20 mouse cellular contexts compared by ENCODE assay signal in genomic region chr5:111310185-111310584, GRCm38 (mm10). TPM values are rescaled to one million over a fixed set of nuclear protein-coding genes. Genes with fewer than 3 reads are reported as not detected.
DNase-seq lines count a peak whose midpoint lies in the region; ATAC-seq lines count a peak whose summit lies in the region.
"Had no signal": no experiment of that assay in that cellular context is flagged by ENCODE, and none has a peak within 500 bp of the region (broad histone marks: within the 10 kb centered on the region; RNA-seq: fewer than 3 reads in every experiment).

No protein-coding gene starts in this region.

- no peak overlapping the region for H3K4me2 ChIP-seq in kidney, embryonic 14.5 days (replicated peaks; ENCODE audit: low read depth, low read length)
- H3K4me2 ChIP-seq: midbrain, embryonic 11.5 days; neural tube, embryonic 13.5 days had no signal

- 64% methylated on average over 6 of the region's 6 CpGs for WGBS in kidney, embryonic 14.5 days

- no peaks in the 10 kb centered on the region for H3K36me3 ChIP-seq in kidney, embryonic 14.5 days (ENCODE audit: control insufficient read depth, insufficient read depth, low read length)
- H3K36me3 ChIP-seq: neural tube, embryonic 13.5 days had no signal

- no peak for ATAC-seq in kidney, embryonic 14.5 days (ENCODE audit: low FRiP score, low TSS enrichment)
- ATAC-seq: forebrain, embryonic 16.5 days; hindbrain, postnatal 0 days; liver, postnatal 0 days had no signal

- H3K4me3 ChIP-seq in kidney, embryonic 14.5 days (ENCODE audit: low read length): no peak overlapping the region
- H3K4me3 ChIP-seq: erythroblast, embryonic 14.5 days; neural tube, embryonic 13.5 days had no signal

- peaks cover 8% of the 10 kb centered on the region; the same call in 1 of the 2 replicates for H3K9me3 ChIP-seq in kidney, embryonic 14.5 days (ENCODE audit: control insufficient read depth, low read length)

- H3K9ac ChIP-seq in kidney, embryonic 14.5 days (ENCODE audit: low read depth, low read length): no peak overlapping the region
- H3K9ac ChIP-seq: liver, postnatal 0 days; neural tube, embryonic 13.5 days had no signal

- H3K27me3 ChIP-seq in kidney, embryonic 14.5 days (ENCODE audit: control insufficient read depth, insufficient read depth, low read length): no peaks in the 10 kb centered on the region
- H3K27me3 ChIP-seq: neural tube, embryonic 13.5 days had no signal

- H3K4me1 ChIP-seq in kidney, embryonic 14.5 days (ENCODE audit: control insufficient read depth, insufficient read depth, low read length): no peaks in the 10 kb centered on the region
- H3K4me1 ChIP-seq: neural tube, embryonic 13.5 days had no signal

- DNase-seq in kidney, adult 11 months: peak; percentile 75
- peak; percentile 83 for DNase-seq in urinary bladder, postnatal 14 days (ENCODE audit: low spot score)
- DNase-seq in urinary bladder, postnatal 10 days (ENCODE audit: low spot score): no peak
- peak; percentile 80 for DNase-seq in kidney, adult 9 months
- peak; percentile 71 to 80 for DNase-seq in urinary bladder, postnatal 36 days (ENCODE audit: low spot score in 2 of 2)
- DNase-seq in adrenal gland, adult (ENCODE audit: inconsistent age in 2 of 2, low spot score in 1 of 2): no peak
- DNase-seq in yolk sac, embryonic 10.5 days (ENCODE audit: low spot score): no peak
- DNase-seq: cerebellum, postnatal 25 days; heart, adult 11 months; liver; liver, postnatal 0 days; right cerebral cortex, postnatal 14 days had no signal

- no peak overlapping the region for H3K27ac ChIP-seq in kidney, embryonic 14.5 days (ENCODE audit: low read depth, low read length)
- H3K27ac ChIP-seq: hindbrain, postnatal 0 days; kidney, postnatal 0 days; macrophage; neural tube, embryonic 13.5 days had no signal

RNA-seq across cellular contexts. Expression of gene Pitpnb, which starts 20.4 kb away (rescaled TPM):
- polyA plus RNA-seq in kidney, embryonic 14.5 days (2014; fragmentation: Nextera tagmentation; extraction: Ambion mirVana): 70.4 and 120 TPM in 2 replicates

Comparison
In these comparisons a context has a peak if more than half of its experiments do, and no peak if none do; other contexts are left out.
1. DNase-seq: peak in kidney, adult 11 months (single experiment), urinary bladder, postnatal 14 days (single experiment), kidney, adult 9 months (single experiment) and urinary bladder, postnatal 36 days (2 of 2); none in urinary bladder, postnatal 10 days (single experiment), adrenal gland, adult (0 of 2) and yolk sac, embryonic 10.5 days (single experiment).